Mouse (Mus musculus) layer of hippocampus, adult 2 months (tissue): Measurements from ENCODE around the gene Foxc2. TPM values are rescaled to one million over a fixed set of nuclear protein-coding genes. Genes with fewer than 3 reads are reported as not detected.
A peak's percentile ranks its signal among the peaks of the same experiment; 100 is the strongest.
"Not testable (repeated sequence)": the region's sequence is repeated elsewhere in the genome, so short reads cannot be mapped to it uniquely, and the experiment has no call there.

Experiments used
- DNase-seq, 2 experiments: peaks; one replicate each; pipeline ENCODE4 v3.0.0; 2022; ENCODE audit warnings: low spot score in 2 of 2
- H3K27ac ChIP-seq: fragments of 200-600 bp; 2 replicates; pipeline ENCODE4 v1.8.1; 2022
- H3K4me3 ChIP-seq: fragments of 200-600 bp; 2 replicates; pipeline ENCODE4 v1.8.1; 2022; ENCODE audit warnings: mild to moderate bottlenecking
- CTCF ChIP-seq: fragments of 200-600 bp; conservative IDR thresholded peaks from 2 replicates; pipeline ENCODE4 v1.8.1; 2022; ENCODE audit warnings: antibody characterized with exemption, mild to moderate bottlenecking, moderate library complexity
- total RNA-seq, 2 experiments: library from RNA; stranded (reverse); gene quantifications; 2 replicates each; pipeline ENCODE4 v1.2.3; 2021

Foxc2 gene
- total RNA-seq, 2 experiments from 2014 or later: 1.0 to 1.1 TPM

DNA sequence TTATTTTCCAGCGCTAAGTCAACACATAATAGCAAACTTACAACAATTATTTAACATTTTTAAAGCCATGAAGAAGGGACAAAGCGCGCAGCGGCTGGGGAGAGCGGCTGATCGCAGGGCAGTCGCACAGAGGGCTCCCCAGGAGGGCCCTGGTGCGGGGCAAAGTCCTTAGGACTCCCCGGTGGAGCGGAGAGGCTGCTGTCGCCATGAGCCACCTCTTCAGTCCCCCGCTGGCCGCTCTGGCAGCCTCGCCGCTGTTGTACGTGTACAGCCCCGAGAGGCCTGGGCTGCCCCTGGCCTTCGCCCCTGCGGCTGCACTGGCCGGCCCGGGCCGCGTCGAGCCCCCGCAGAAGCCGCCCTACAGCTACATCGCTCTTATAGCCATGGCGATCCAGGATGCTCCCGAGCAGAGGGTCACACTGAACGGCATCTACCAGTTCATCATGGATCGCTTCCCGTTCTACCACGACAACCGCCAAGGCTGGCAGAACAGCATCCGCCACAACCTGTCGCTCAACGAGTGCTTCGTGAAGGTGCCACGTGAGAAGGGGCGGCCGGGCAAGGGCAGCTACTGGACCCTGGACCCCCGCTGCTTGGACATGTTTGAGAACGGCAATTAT, 11.9 kb downstream of the Foxc2 start, which contains the start of gene Foxl1:
Gene Foxl1, plus strand, starts transcription at position 185 of the 620 bp plus-strand sequence.
- Histone ChIP-seq H3K27ac (no peak within 1 kb of the TSS), H3K4me3 (no peak within 1 kb of the TSS)
- no peak for DNase-seq
- TF ChIP-seq CTCF: no peak

DNA sequence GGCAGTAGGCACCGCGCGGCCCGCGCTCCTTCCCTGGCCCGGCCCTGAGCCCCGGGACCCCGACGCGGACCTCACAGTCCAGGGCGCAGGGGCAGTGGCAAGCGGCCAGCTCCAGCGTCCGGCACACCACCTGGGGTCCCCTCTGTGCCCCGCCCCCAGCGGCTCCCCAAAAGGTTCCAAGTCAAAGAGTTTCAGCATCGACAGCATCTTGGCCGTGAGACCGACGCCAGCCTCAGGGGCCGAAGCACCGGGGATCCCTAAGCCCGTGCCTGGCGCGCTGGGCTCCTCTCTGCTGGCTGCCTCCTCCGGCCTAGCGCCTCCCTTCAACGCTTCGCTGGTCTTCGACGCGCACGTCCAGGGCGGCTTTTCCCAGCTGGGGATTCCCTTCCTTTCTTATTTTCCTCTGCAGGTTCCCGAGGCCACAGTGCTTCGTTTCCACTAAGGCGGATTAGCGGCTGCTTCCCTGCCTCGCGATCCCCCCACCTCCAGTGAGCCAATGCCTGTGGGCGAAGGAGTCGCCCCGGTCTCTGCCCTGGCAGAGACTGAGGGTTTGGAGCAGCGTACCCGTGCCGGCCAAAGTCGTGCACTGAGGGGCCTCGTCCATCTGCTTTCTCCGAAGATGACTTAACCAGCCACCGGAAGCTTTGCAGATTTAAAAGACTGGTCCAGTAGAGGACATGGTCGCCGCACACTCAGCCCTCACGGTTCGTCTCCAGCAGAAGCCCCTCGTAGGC, 12.7 kb downstream of the Foxc2 start:
- TF ChIP-seq CTCF: no peak
- no peak overlapping the region for H3K27ac ChIP-seq
- DNase-seq: no peak
- H3K4me3 ChIP-seq: no peak overlapping the region

DNA sequence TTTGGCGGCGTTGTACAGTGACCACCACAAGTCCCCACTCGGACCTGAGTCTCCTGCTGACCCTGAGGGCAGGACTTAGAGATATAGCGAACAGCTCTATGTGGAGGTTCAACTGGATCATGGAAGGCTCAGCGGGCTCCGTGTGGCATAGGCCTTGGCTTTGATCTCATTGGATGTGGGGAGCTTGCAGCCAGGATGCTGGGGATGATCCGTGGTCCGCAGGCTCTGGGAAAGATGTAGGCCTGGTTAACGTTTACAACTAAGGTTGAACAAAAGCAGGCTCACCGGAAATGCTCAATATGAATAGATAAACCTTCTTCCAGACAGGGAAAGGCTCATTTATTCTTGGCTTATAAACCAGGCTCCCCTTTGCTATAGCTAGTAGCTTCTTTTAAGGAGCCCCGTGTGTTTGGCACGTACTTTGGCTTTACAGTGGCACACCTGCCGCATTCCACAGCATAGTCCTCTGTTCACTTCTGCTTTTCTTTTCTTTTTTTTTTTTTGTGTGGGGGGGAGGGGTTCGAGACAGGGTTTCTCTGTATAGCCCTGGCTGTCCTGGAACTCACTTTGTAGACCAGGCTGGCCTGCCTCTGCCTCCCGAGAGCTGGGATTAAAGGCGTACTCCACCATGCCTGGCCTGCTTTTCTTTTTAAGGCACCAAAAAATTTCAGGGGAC, 13.4 kb downstream of the Foxc2 start:
- Histone ChIP-seq H3K27ac (no peak overlapping the region), H3K4me3 (no peak overlapping the region)
- no peak for DNase-seq
- TF ChIP-seq CTCF: no peak

DNA sequence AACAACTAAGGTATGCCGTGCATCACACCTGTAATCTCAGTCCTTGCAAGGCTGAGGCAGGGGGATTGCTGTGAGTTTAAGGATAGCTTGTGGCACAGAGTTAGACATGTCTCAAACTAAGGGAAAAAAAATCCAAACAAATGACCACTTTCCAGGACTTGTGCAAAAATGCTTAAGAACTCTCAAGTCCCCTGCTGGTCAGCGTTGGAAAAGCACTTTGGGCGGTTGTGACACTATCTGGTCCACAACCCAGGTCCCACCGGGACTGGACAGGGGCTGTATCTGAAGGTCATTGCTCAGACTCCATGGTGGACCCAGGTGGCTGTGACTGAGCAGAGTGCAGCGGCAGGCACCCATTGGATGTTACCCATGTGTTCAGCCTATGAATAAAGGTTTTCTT, 14.6 kb downstream of the Foxc2 start:
- H3K4me3 ChIP-seq: no peak overlapping the region
- peak; percentile 74 for TF ChIP-seq CTCF

DNA sequence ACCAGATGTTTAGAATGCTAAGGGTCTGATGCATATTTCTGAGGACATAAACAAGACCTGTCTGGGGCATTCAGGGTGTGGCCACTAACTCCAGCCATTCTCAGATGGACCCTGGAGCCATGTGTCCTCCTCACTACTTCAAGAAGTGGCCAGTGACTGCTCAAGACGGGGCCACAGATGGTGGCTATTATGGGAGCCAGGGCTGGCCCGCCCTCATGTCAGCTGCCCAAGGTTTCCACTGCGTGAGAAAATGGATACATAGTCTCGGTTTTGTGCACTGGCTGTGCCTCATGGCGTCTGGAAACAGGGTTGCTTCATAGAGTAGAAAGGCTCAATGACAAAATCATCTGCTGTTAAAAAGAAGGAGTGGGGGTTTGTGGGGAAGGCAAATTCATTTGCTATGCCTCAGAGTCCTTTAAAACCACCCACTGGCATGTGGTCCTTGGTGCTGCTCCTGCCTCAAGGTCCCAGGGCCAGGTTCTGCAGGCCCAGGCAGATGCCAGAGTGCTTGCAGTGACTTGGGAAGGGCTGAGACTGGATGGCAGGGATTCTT, 17.1 kb downstream of the Foxc2 start:
- Histone ChIP-seq H3K4me3 (no peak overlapping the region), H3K27ac (no peak overlapping the region)
- no peak for TF ChIP-seq CTCF
- no peak for DNase-seq

More for the DNA sequence above, 14.6 kb downstream of the Foxc2 start:
- no peak overlapping the region for H3K27ac ChIP-seq
- no peak for DNase-seq

DNA sequence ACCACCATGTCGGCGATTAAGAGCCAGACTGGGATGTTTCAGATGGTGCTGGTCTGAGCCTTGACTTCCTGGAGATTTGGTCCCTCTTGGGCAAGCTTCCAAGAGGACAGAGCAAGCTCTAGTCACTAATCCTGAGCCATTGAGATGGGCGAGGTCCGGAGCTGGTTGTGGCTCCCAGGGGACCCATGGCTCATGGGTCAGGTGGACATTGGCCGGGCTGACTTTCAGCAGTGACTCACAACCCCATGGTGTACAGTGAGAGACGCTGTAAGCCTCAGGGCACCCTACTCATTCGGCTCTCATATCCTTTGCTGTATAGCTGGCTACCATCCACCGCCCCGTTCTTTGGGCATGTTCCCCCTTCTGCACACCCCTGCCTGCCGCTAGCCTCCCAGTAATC, 18.1 kb downstream of the Foxc2 start:
- H3K4me3 ChIP-seq: no peak overlapping the region
- no peak overlapping the region for H3K27ac ChIP-seq
- TF ChIP-seq CTCF: no peak
- no peak for DNase-seq

DNA sequence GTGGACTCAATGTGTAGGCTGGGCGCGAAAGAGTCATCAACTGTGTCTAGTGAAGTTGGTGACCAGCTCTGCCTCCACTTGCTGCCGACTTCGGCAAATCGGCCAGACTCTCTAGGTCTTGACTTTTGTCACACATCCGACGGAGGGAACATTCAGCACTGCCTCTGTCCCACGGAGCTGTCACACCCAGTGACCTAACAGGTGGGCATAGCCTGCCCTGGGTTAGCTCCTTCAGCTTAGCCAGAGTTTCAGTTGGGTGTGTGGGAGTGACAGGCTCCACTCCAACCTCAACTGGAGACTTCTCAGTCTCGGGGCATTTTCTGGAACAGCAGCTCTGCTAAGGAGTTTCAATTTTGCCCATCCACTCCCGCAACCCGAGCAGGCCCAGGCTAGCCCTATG, 18.5 kb downstream of the Foxc2 start:
- no peak for TF ChIP-seq CTCF

DNA sequence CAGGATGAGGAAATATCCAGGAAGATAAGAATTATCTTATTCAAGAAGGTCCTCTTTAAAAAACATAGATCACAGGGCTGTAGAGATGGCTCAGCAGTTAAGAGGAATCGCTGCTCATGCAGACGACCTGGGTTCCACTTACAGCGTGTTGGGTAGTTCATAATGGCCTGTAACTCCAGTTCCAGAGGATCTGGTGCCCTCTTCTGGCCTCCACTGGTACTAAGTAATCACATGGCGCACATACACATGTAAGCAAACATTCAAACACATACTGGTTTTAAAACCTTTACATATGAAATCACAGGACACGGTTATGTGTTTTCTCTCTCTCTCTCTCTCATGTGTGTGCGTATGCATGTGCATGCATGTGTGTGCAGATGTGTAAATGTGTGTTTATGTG, 20.9 kb downstream of the Foxc2 start:
- peak; percentile 24 for TF ChIP-seq CTCF
- no peak for DNase-seq

More for the DNA sequence above, 18.5 kb downstream of the Foxc2 start:
- DNase-seq: no peak
- H3K27ac ChIP-seq: no peak overlapping the region
- H3K4me3 ChIP-seq: no peak overlapping the region

DNA sequence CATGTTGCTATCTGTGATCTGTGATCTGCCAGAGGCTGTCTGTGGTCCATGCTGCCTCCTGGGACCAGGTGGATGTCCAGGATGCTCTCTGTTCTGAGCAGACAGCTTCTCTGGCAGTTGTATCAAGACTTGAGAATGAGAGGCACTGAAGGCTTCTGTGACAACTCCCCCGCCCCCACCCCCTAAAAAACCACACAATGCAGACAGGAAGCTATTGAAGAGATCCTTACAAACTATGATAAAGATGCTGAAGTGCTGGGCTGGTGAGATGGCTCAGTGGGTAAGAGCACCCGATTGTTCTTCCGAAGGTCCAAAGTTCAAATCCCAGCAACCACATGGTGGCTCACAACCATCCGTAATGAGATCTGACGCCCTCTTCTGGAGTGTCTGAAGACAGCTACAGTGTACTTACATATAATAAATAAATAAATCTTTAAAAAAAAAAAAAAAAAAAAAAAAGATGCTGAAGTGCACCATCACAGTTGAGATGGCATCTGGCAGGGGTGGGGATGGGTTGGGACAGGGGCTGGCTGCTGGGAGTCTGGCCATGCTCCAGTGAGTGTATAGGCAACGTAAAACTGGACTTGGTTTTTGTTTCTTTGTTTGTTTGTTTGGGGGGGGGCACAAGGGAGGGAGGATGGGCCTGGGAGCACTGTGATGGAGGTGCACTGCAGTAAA, 29.6 kb downstream of the Foxc2 start:
- not testable (repeated sequence) for DNase-seq, H3K4me3 ChIP-seq, H3K27ac ChIP-seq

More for the DNA sequence above, 20.9 kb downstream of the Foxc2 start:
- Histone ChIP-seq H3K4me3 (no peak overlapping the region), H3K27ac (no peak overlapping the region)

DNA sequence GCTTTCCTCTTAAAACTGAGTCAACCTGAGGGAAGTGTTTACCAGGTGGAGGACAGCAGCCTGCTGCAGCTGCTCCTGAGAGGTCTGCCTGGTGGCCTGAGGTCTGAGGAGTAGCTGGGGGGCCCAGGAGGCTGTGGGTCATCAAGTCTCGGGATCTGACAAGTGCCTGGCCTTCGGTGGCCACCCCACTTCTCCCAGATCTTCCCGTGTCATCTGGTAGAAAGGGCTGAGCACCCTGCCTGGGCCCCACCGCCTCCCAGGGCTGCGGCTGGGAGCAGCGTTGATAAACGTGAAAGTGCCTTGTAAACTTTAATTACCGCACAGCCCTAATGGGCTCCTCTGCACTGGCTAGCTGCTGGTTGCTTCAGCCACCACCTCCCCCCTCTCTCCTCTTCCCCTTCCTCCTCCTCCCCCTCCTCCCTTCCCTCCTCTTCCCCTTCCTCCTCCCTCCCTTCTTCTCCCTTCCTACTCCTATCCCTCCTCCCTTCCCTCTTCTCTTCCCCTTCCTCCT, 32.7 kb downstream of the Foxc2 start:
- H3K4me3 ChIP-seq: no peak overlapping the region
- DNase-seq: no peak
- no peak for TF ChIP-seq CTCF

DNA sequence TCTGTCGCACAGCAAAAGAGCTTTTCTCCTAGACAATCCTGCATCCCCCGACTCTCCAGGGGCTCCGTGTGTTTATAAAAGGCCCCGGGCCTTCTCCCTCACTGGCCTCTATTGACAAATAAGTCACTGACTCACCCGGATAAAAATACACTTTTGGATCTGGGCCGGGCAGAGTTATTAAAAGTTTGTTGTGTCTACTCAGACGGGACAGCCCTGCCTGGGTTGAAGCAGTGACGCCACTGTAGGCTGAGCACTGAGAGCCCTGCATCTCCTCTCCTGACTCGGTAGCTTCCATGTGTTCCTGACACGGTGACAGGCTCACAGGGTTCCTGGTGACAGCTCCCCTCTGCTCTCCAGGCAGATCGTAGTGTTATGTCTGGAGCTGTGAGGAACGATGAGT, 36.4 kb downstream of the Foxc2 start:
- no peak overlapping the region for H3K27ac ChIP-seq
- no peak for TF ChIP-seq CTCF
- H3K4me3 ChIP-seq: no peak overlapping the region
- DNase-seq: no peak

More for the DNA sequence above, 32.7 kb downstream of the Foxc2 start:
- H3K27ac ChIP-seq: no peak overlapping the region

DNA sequence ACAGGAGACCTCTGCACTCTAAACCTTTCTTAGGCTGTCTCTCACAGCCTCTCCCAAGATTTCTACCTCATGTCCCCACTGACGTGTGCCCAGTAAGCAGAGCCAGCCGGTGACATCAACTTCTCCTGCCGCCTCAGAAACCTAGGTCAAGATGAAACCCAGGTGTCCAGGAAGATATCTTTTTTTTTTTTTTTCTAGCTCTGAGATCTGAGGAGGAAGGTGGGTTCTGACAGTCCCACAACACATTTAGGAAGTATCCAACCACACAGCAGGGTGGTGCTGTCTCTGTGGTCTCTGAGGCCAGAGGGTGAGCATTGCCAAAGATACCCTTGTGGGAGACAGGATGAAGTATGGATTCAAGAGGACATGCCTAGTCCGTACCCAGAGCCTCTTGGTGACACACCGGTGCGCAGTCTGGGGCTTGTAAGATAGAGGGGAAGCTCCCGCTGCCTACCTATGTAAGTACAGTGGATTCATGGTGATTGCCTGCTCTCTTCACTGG, 41.1 kb downstream of the Foxc2 start:
- no peak for DNase-seq
- Histone ChIP-seq H3K27ac (no peak overlapping the region), H3K4me3 (no peak overlapping the region)
- TF ChIP-seq CTCF: no peak

DNA sequence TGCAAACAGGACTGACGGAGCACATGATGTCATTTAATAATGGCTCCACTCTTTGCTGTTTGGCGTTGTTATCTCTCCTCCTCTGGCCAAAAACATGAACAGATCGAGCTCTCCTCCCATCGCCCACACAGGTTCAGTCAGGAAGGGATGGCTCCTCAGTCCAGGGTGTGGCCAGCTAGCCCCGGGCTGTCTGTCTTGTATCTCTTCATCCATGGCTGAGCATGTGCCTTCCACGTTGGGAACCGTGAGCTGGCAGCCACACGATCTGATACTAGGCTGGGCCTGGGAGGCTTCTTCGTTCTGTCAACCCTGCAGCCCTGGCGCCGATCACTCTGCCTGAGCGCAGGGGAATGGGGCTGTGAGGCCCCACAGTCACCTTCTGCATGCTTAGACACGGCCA, 42.8 kb downstream of the Foxc2 start:
- DNase-seq: no peak
- Histone ChIP-seq H3K27ac (no peak overlapping the region), H3K4me3 (no peak overlapping the region)
- TF ChIP-seq CTCF: no peak
